8 mouse cellular contexts compared by ENCODE assay signal in the genomic region with DNA sequence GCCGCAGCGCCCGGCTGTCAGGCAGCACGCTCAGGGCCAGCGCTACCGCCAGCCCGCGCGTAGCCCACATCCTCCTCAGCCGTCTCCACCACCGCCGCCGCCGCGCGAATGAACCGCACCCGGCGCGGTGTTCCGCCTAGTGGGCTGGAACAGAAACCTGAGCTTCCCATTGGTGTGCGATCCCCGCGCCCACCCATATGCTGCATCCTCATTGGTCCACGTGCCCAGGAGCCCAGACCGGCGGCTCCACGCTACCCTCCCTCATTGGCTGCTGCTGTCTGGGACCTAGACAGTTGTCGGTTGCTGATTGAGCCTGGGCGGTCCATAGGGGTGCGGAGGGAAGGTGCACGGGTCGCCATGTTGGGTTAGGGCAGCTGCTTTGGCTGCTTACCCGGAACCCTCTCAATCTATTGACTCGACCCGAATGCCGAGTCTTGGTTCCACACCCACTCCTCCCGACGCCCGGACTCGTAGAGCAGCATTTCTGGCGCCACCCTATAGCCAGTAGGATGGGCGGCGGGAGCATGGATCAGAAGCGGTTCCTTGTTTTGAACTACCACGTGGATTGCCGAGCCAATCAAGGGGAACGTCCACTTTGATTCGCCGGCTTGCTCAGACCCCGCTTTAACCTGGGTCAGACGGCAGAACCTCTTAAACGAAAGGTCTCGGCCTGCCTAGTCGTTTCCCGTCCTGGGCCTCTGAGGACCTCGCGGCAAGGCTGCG. TPM values are rescaled to one million over a fixed set of nuclear protein-coding genes. Genes with fewer than 3 reads are reported as not detected.
DNase-seq lines count a peak whose midpoint lies in the region; ATAC-seq lines count a peak whose summit lies in the region.

Gene Manf (minus strand): TSS at position 151 of the 723 bp plus-strand sequence.

- H3K4me3 ChIP-seq in heart, embryonic 10.5 days = peak within 1 kb of the TSS; percentile 97
- H3K4me3 ChIP-seq in kidney, embryonic 15.5 days (replicated peaks) = peak within 1 kb of the TSS; percentile 96

- H3K36me3 ChIP-seq in heart, embryonic 10.5 days = peaks cover 31% of the 10 kb centered on the region
- H3K36me3 ChIP-seq in kidney, embryonic 15.5 days = peaks cover 34% of the 10 kb centered on the region

- DNase-seq in B cell, adult 2 months = peak; percentile 95 to 96
- DNase-seq in brain, adult 2 months (ENCODE audit: low read depth, low spot score) = peak; percentile 99
- peak; percentile 100 for DNase-seq in heart, embryonic 10.5 days (ENCODE audit: low spot score)
- DNase-seq in liver = peak; percentile 98
- DNase-seq in spleen, postnatal 4 days (ENCODE audit: low spot score in 2 of 2) = peak; percentile 96

- H3K4me2 ChIP-seq in kidney, embryonic 15.5 days = peak within 1 kb of the TSS; percentile 78

- no peaks in the 10 kb centered on the region for H3K9me3 ChIP-seq in heart, embryonic 10.5 days
- H3K9me3 ChIP-seq in kidney, embryonic 15.5 days (replicated peaks) = no peaks in the 10 kb centered on the region

- ATAC-seq in erythroblast, adult 5-6 weeks (replicated peaks; ENCODE audit: low FRiP score, poor library complexity, severe bottlenecking) = peak; percentile 89
- peak; percentile 99 for ATAC-seq in kidney, embryonic 15.5 days (replicated peaks; ENCODE audit: low FRiP score)
- peak; percentile 90 for ATAC-seq in monocyte, adult 5-6 weeks (replicated peaks; ENCODE audit: insufficient number of reproducible peaks, low FRiP score, low TSS enrichment, poor library complexity, severe bottlenecking)

- peaks cover 9% of the 10 kb centered on the region; the same call in 1 of the 2 replicates for H3K27me3 ChIP-seq in heart, embryonic 10.5 days (ENCODE audit: insufficient read depth, poor library complexity, severe bottlenecking)
- H3K27me3 ChIP-seq in kidney, embryonic 15.5 days = no peaks in the 10 kb centered on the region

- peak within 1 kb of the TSS; percentile 95 for H3K9ac ChIP-seq in kidney, embryonic 15.5 days

- under 1% methylated on average over 59 of the region's 59 CpGs for WGBS in heart, embryonic 10.5 days
- WGBS in kidney, embryonic 15.5 days = under 1% methylated on average over 59 of the region's 59 CpGs

- peak within 1 kb of the TSS; percentile 96 for H3K27ac ChIP-seq in heart, embryonic 10.5 days
- H3K27ac ChIP-seq in kidney, embryonic 15.5 days = peak within 1 kb of the TSS; percentile 98

- H3K4me1 ChIP-seq in heart, embryonic 10.5 days = peaks cover 39% of the 10 kb centered on the region
- peaks cover 46% of the 10 kb centered on the region for H3K4me1 ChIP-seq in kidney, embryonic 15.5 days

RNA-seq across cellular contexts. Expression of gene Manf, which starts in this region (rescaled TPM):
- total RNA-seq in erythroblast, adult 5-6 weeks (2015; ENCODE audit: low replicate concordance) = 112 and 129 TPM in 2 replicates
- 49.9 and 77.7 TPM in 2 replicates for total RNA-seq in erythroblast, adult 5-6 weeks (2017; ENCODE audit: low replicate concordance)
- 296 and 411 TPM in 2 replicates for polyA plus RNA-seq in heart, embryonic 10.5 days (2016; fragmentation: Nextera tagmentation; extraction: Ambion mirVana)
- polyA plus RNA-seq in kidney, embryonic 15.5 days (2015; fragmentation: Nextera tagmentation; extraction: Ambion mirVana) = 308 and 334 TPM in 2 replicates
- 86.3 to 113 TPM (median 87.6 TPM) in 3 replicates for total RNA-seq in monocyte, adult 5-6 weeks (2017)

Comparison
In these comparisons a context has a peak if more than half of its experiments do, and no peak if none do; other contexts are left out.
1. Peak in every context shown above with its lines: DNase-seq, ATAC-seq, H3K4me3 ChIP-seq and H3K27ac ChIP-seq.